13 mouse cellular contexts compared by ENCODE assay signal in the genomic region with DNA sequence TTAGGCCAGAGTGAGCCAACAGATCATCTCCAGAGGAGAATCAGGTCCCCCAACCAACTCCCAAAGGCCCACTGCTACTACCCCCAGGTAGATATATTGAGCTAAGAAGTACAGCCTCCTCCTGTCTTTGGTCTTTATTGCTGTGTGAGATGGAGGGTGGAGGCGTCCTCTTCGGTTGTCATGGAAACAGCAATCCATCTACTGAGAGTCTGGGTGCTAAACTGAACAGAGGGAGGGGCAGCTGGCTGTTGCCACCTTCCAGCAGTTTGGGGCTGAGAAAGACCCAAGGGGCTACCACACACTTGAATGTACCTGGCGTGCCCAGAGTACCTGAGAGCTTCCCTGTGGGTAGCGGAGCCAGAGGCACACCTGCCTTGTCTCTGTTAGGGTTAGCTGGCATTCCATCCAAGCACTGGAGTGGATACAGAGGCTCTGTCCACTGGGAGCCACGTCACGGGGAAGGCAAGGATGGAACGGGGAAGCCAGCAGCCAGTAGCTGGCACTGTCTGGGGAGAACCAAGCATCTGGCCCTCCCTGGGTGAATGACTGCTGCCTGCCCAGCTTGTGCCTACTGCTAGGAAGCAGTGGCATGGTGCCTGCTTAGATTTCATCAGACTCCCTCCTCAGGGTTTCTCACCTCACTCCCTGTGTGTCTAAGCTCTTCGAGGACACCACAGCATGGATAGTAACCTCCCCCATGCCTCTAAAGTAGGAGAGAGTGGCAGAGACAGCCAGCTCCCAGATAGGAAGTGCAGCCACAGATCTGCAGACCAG. TPM values are rescaled to one million over a fixed set of nuclear protein-coding genes. Genes with fewer than 3 reads are reported as not detected.
DNase-seq lines count a peak whose midpoint lies in the region; ATAC-seq and TF ChIP-seq lines count a peak whose summit lies in the region.
"Had no signal": no experiment of that assay in that cellular context is flagged by ENCODE, and none has a peak within 500 bp of the region (broad histone marks: within the 10 kb centered on the region; RNA-seq: fewer than 3 reads in every experiment).

No protein-coding gene starts in this region.

- intact Hi-C loops in left cerebral cortex, postnatal 14 days (cut with DNase I): no loop called here

- H3K27me3 ChIP-seq in kidney, postnatal 0 days (ENCODE audit: insufficient read depth, low read length): no peaks in the 10 kb centered on the region
- no peaks in the 10 kb centered on the region for H3K27me3 ChIP-seq in limb, embryonic 10.5 days (ENCODE audit: low read depth, poor library complexity, severe bottlenecking)
- H3K27me3 ChIP-seq: CH12.LX had no signal

- no peak for TF ChIP-seq CTCF in kidney, postnatal 0 days (IDR thresholded peaks at IDR 0.05; ENCODE audit: low read depth)

- WGBS in kidney, postnatal 0 days: 41% methylated on average over 8 of the region's 8 CpGs
- WGBS in limb, embryonic 10.5 days: 56% methylated on average over 8 of the region's 8 CpGs

- ATAC-seq in kidney, postnatal 0 days (replicated peaks; ENCODE audit: low FRiP score, low read depth): no peak; the same call in 1 of the 2 replicates

- H3K4me3 ChIP-seq in kidney, postnatal 0 days (replicated peaks; ENCODE audit: low read depth, low read length): no peak overlapping the region
- no peak overlapping the region for H3K4me3 ChIP-seq in limb, embryonic 10.5 days

- DNase-seq in kidney, postnatal 0 days (ENCODE audit: low spot score): peak; percentile 32
- DNase-seq in kidney, postnatal 25 days: no peak
- peak; percentile 46 to 69 for DNase-seq in frontal cortex, postnatal 14 days (ENCODE audit: low spot score in 2 of 2)
- DNase-seq in left cerebral cortex, postnatal 14 days (ENCODE audit: low spot score in 2 of 2): peak; percentile 75 to 92
- DNase-seq in right cerebral cortex, postnatal 10 days (ENCODE audit: low spot score in 2 of 2): peak; percentile 69 to 86
- no peak for DNase-seq in spleen, postnatal 14 days (ENCODE audit: low spot score in 2 of 2)
- DNase-seq in limb, embryonic 10.5 days (ENCODE audit: low spot score): no peak
- DNase-seq in retina, postnatal 1 day: no peak
- DNase-seq: cerebellum, postnatal 14 days; heart, postnatal 14 days; lung, embryonic 14.5 days; thymus, adult 18-20 months had no signal

- no peaks in the 10 kb centered on the region for H3K9me3 ChIP-seq in kidney, postnatal 0 days (replicated peaks; ENCODE audit: low read length)
- H3K9me3 ChIP-seq in limb, embryonic 10.5 days (replicated peaks): no peaks in the 10 kb centered on the region

- H3K4me1 ChIP-seq in kidney, postnatal 0 days (replicated peaks; ENCODE audit: insufficient read depth, low read length): 0 out of 2 replicates have a peak, but pooled peaks cover 5% of the 10 kb centered on the region
- H3K4me1 ChIP-seq in limb, embryonic 10.5 days: peaks cover 15% of the 10 kb centered on the region

- H3K4me2 ChIP-seq in kidney, postnatal 0 days (ENCODE audit: low read length): no peak overlapping the region
- H3K4me2 ChIP-seq: lung, embryonic 14.5 days had no signal

- no peak overlapping the region for H3K27ac ChIP-seq in kidney, postnatal 0 days
- H3K27ac ChIP-seq in limb, embryonic 10.5 days: no peak overlapping the region

- no peak overlapping the region for H3K9ac ChIP-seq in kidney, postnatal 0 days (ENCODE audit: low read depth, low read length)
- H3K9ac ChIP-seq: lung, embryonic 14.5 days had no signal

- no peaks in the 10 kb centered on the region for H3K36me3 ChIP-seq in kidney, postnatal 0 days (ENCODE audit: insufficient read depth, low read length)
- H3K36me3 ChIP-seq in limb, embryonic 10.5 days: no peaks in the 10 kb centered on the region

RNA-seq across cellular contexts. Expression of a gene that starts 25.3 kb away (rescaled TPM):
- polyA plus RNA-seq in kidney, postnatal 0 days (2015; fragmentation: Nextera tagmentation; extraction: Ambion mirVana): not detected in 2 replicates
- 1 to 10 TPM in 1 of 2 experiments, under 1 TPM in 1; 0.93 to 1.1 TPM for total RNA-seq in left cerebral cortex, postnatal 14 days (2021)
- polyA plus RNA-seq in limb, embryonic 10.5 days (2016; fragmentation: Nextera tagmentation; extraction: Ambion mirVana): not detected in 2 replicates
- total RNA-seq: CH12.LX; heart, postnatal 14 days had no signal
- polyA plus RNA-seq: lung, embryonic 14.5 days had no signal

RNA-seq across cellular contexts. Expression of a gene that starts 29.8 kb away (rescaled TPM):
- 8.0 and 8.4 TPM in 2 replicates for polyA plus RNA-seq in kidney, postnatal 0 days (2015; fragmentation: Nextera tagmentation; extraction: Ambion mirVana)
- total RNA-seq in left cerebral cortex, postnatal 14 days (2021): 10 to 100 TPM; 37.7 to 39.6 TPM
- 10.6 and 13.2 TPM in 2 replicates for polyA plus RNA-seq in limb, embryonic 10.5 days (2016; fragmentation: Nextera tagmentation; extraction: Ambion mirVana)

RNA-seq across cellular contexts. Expression of a gene that starts 40.1 kb away (rescaled TPM):
- 5.0 and 5.6 TPM in 2 replicates for polyA plus RNA-seq in kidney, postnatal 0 days (2015; fragmentation: Nextera tagmentation; extraction: Ambion mirVana)
- total RNA-seq in left cerebral cortex, postnatal 14 days (2021): 100 to 1,000 TPM; 159 to 164 TPM
- polyA plus RNA-seq in limb, embryonic 10.5 days (2016; fragmentation: Nextera tagmentation; extraction: Ambion mirVana): 2.6 and 3.4 TPM in 2 replicates

RNA-seq across cellular contexts. Expression of a gene that starts 53.3 kb away (rescaled TPM):
- 5.9 and 6.4 TPM in 2 replicates for polyA plus RNA-seq in kidney, postnatal 0 days (2015; fragmentation: Nextera tagmentation; extraction: Ambion mirVana)
- total RNA-seq in left cerebral cortex, postnatal 14 days (2021): 10 to 100 TPM; 82.9 to 84.1 TPM
- polyA plus RNA-seq in limb, embryonic 10.5 days (2016; fragmentation: Nextera tagmentation; extraction: Ambion mirVana): 7.0 and 7.6 TPM in 2 replicates

Comparison
In these comparisons a context has a peak if more than half of its experiments do, and no peak if none do; other contexts are left out.
1. DNase-seq: peak in kidney, postnatal 0 days (single experiment), frontal cortex, postnatal 14 days (2 of 2), left cerebral cortex, postnatal 14 days (2 of 2) and right cerebral cortex, postnatal 10 days (2 of 2); none in kidney, postnatal 25 days (0 of 2), spleen, postnatal 14 days (0 of 2), limb, embryonic 10.5 days (single experiment) and retina, postnatal 1 day (single experiment).